12 mouse cellular contexts compared by ENCODE assay signal in the genomic region with DNA sequence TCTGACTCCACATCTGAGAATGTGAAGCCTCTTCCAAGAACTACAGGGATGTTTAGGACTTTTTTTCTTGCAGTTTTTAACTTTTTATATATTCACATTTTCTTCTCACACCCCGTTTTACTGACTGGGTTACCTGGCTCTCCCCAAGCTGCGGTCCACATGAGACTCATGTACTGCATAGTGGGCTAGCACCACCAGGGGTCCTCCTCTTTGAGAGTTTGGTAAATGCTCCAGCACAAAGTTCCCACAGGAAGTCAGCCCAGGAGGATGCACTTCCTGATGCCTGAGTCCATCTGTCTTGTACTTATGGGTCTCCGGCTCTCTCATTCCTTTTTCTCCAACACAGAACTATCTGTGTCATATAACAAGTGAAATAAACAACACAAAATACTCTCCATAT. TPM values are rescaled to one million over a fixed set of nuclear protein-coding genes. Genes with fewer than 3 reads are reported as not detected.
A peak's percentile ranks its signal among the peaks of the same experiment; 100 is the strongest.
DNase-seq lines count a peak whose midpoint lies in the region; TF ChIP-seq lines count a peak whose summit lies in the region.
"Had no signal": no experiment of that assay in that cellular context is flagged by ENCODE, and none has a peak within 500 bp of the region (broad histone marks: within the 10 kb centered on the region; RNA-seq: fewer than 3 reads in every experiment).

No protein-coding gene starts in this region.

- H3K27ac ChIP-seq in gastrocnemius, adult 2 months = no peak overlapping the region
- H3K27ac ChIP-seq in layer of hippocampus, adult 2 months = no peak overlapping the region
- H3K27ac ChIP-seq: forebrain, embryonic 15.5 days; macrophage had no signal

- peak; percentile 24; the same call in 1 of the 2 replicates for TF ChIP-seq CTCF in gastrocnemius, adult 2 months (IDR thresholded peaks at IDR 0.05)
- TF ChIP-seq CTCF in layer of hippocampus, adult 2 months (conservative IDR thresholded peaks at IDR 0.05) = peak; percentile 64

- no peak overlapping the region for H3K4me3 ChIP-seq in gastrocnemius, adult 2 months
- no peak overlapping the region for H3K4me3 ChIP-seq in layer of hippocampus, adult 2 months
- H3K4me3 ChIP-seq: forebrain, embryonic 15.5 days; myocyte had no signal

- intact Hi-C loops in gastrocnemius, adult 2 months (cut with DNase I) = no loop called here

- no peak for DNase-seq in gastrocnemius, adult 2 months
- no peak for DNase-seq in gastrocnemius, adult 18-20 months (ENCODE audit: low spot score)
- DNase-seq in layer of hippocampus, adult 2 months (ENCODE audit: low spot score in 2 of 2) = no peak
- no peak for DNase-seq in layer of hippocampus, adult 9-10 months (ENCODE audit: low spot score)
- peak; percentile 27 for DNase-seq in ZHBTc4 (ENCODE audit: low read depth, low spot score)
- DNase-seq in lung, postnatal 10 days = peak; percentile 59
- DNase-seq in spleen, adult 12 weeks (ENCODE audit: low spot score) = no peak
- DNase-seq in thymus, postnatal 0 days (ENCODE audit: low spot score) = no peak
- DNase-seq: left cerebral cortex, postnatal 4 days had no signal

RNA-seq across cellular contexts. Expression of gene Camsap1, which starts 35.1 kb away (rescaled TPM):
- total RNA-seq in gastrocnemius, adult 2 months (2021) = 10 to 100 TPM; 43.7 to 55.7 TPM
- 10 to 100 TPM; 41.6 to 52.5 TPM for total RNA-seq in gastrocnemius, adult 18-20 months (2021)
- total RNA-seq in layer of hippocampus, adult 2 months (2021) = 100 to 1,000 TPM; 142 to 148 TPM
- 6.1 and 8.0 TPM in 2 replicates for polyA plus RNA-seq in thymus, postnatal 0 days (2015; fragmentation: Nextera tagmentation; extraction: Ambion mirVana)

Comparison
In these comparisons a context has a peak if more than half of its experiments do, and no peak if none do; other contexts are left out.
1. DNase-seq: peak in ZHBTc4 (single experiment) and lung, postnatal 10 days (single experiment); none in gastrocnemius, adult 2 months (single experiment), gastrocnemius, adult 18-20 months (single experiment), layer of hippocampus, adult 2 months (0 of 2), layer of hippocampus, adult 9-10 months (single experiment), spleen, adult 12 weeks (single experiment) and thymus, postnatal 0 days (single experiment).